Comparison of ENCODE assay signal across 8 mouse cellular contexts in genomic region chr10:12963362-12964147, GRCm38 (mm10). TPM values are rescaled to one million over a fixed set of nuclear protein-coding genes. Genes with fewer than 3 reads are reported as not detected.
DNase-seq lines count a peak whose midpoint lies in the region; ATAC-seq and TF ChIP-seq lines count a peak whose summit lies in the region.

No protein-coding gene starts in this region.

- H3K4me2 ChIP-seq in heart, embryonic 12.5 days, result peak overlapping the region; percentile 89
- H3K4me2 ChIP-seq in liver, embryonic 14.5 days (ENCODE audit: low read depth), result peak overlapping the region; percentile 94

- no peak for TF ChIP-seq EP300 in liver, embryonic 14.5 days (IDR thresholded peaks at IDR 0.05; ENCODE audit: low read depth)

- H3K9ac ChIP-seq in heart, embryonic 12.5 days, result peak overlapping the region; percentile 65
- H3K9ac ChIP-seq in liver, embryonic 14.5 days (replicated peaks), result peak overlapping the region; percentile 90

- TF ChIP-seq POLR2A in cerebellum, adult 2 months (IDR thresholded peaks at IDR 0.05; ENCODE audit: borderline replicate concordance, insufficient read depth, low read length), result no peak

- H3K4me3 ChIP-seq in cerebellum, adult 2 months (replicated peaks; ENCODE audit: insufficient read depth, low read depth, low read length), result peak overlapping the region; percentile 63
- H3K4me3 ChIP-seq in heart, embryonic 12.5 days, result peak overlapping the region; percentile 67
- H3K4me3 ChIP-seq in liver, embryonic 14.5 days (ENCODE audit: insufficient read depth in 1 of 2, low read depth in 2 of 2, low read length in 2 of 2), result peak overlapping the region; percentile 77 to 95

- WGBS in cerebellum, adult 2 months, result 14% methylated on average over 29 of the region's 29 CpGs
- WGBS in heart, embryonic 12.5 days, result 5% methylated on average over 29 of the region's 29 CpGs
- 1% methylated on average over 29 of the region's 29 CpGs for WGBS in liver, embryonic 14.5 days (ENCODE audit: insufficient replicate concordance)

- no peak for TF ChIP-seq CTCF in cerebellum, adult 2 months (IDR thresholded peaks at IDR 0.05; ENCODE audit: borderline replicate concordance, insufficient read depth, low read depth, low read length)
- no peak for TF ChIP-seq CTCF in liver, embryonic 14.5 days (IDR thresholded peaks at IDR 0.05; ENCODE audit: low read depth)

- H3K27me3 ChIP-seq in cerebellum, adult 2 months (ENCODE audit: control insufficient read depth, insufficient read depth, low read length), result no peaks in the 10 kb centered on the region
- H3K27me3 ChIP-seq in heart, embryonic 12.5 days (replicated peaks), result no peaks in the 10 kb centered on the region
- no peaks in the 10 kb centered on the region for H3K27me3 ChIP-seq in liver, embryonic 14.5 days (ENCODE audit: control insufficient read depth, insufficient read depth, low read length)

- H3K9me3 ChIP-seq in heart, embryonic 12.5 days (replicated peaks), result no peaks in the 10 kb centered on the region
- H3K9me3 ChIP-seq in liver, embryonic 14.5 days (ENCODE audit: control insufficient read depth, low read length), result no peaks in the 10 kb centered on the region

- no peak overlapping the region for H3K27ac ChIP-seq in cerebellum, adult 2 months (ENCODE audit: insufficient read depth, low read length)
- no peak overlapping the region for H3K27ac ChIP-seq in heart, embryonic 12.5 days (ENCODE audit: poor library complexity, severe bottlenecking)
- peak overlapping the region; percentile 71 for H3K27ac ChIP-seq in liver, embryonic 14.5 days

- H3K36me3 ChIP-seq in heart, embryonic 12.5 days, result no peaks in the 10 kb centered on the region
- no peaks in the 10 kb centered on the region for H3K36me3 ChIP-seq in liver, embryonic 14.5 days (replicated peaks; ENCODE audit: control insufficient read depth, insufficient read depth, low read depth)

- no peaks in the 10 kb centered on the region for H3K4me1 ChIP-seq in cerebellum, adult 2 months (ENCODE audit: control insufficient read depth, insufficient read depth, low read length)
- H3K4me1 ChIP-seq in heart, embryonic 12.5 days (replicated peaks), result 0 out of 2 replicates have a peak, but pooled peaks cover 4% of the 10 kb centered on the region
- H3K4me1 ChIP-seq in liver, embryonic 14.5 days (replicated peaks; ENCODE audit: control insufficient read depth in 2 of 2, insufficient read depth in 2 of 2, low read length in 1 of 2), result peaks cover 14 to 25% of the 10 kb centered on the region in 2 experiments

- DNase-seq in cerebellum, adult 2 months, result peak in 1 of 2 experiments; percentile 18
- DNase-seq in cerebellum, adult 11-12 months, result no peak
- DNase-seq in A20 (ENCODE audit: low read depth, low spot score), result peak; percentile 80
- peak; percentile 55 for DNase-seq in c-Kit-positive CD71-positive TER-119-negative erythroid progenitor cells, embryonic 14.5 days (ENCODE audit: low read depth)
- peak in 1 of 3 experiments; percentile 53 for DNase-seq in liver, embryonic 14.5 days (ENCODE audit: low read depth in 3 of 3, low spot score in 3 of 3)
- no peak for DNase-seq in ovary, postnatal 36 days (ENCODE audit: low spot score)

- peak; percentile 37; the same call in 1 of the 2 replicates for ATAC-seq in heart, embryonic 12.5 days (ENCODE audit: insufficient number of reproducible peaks, low FRiP score)
- peak; percentile 60 for ATAC-seq in liver, embryonic 14.5 days (ENCODE audit: insufficient read depth)
- peak; percentile 39; the same call in 1 of the 2 replicates for ATAC-seq in neutrophil, adult 5-6 weeks (ENCODE audit: extremely low read depth, insufficient number of reproducible peaks, low FRiP score, poor library complexity, severe bottlenecking)

RNA-seq across cellular contexts. Expression of gene Stx11, which starts 0.5 kb away (rescaled TPM):
- 0.10 and 0.11 TPM in 2 replicates for polyA plus RNA-seq in cerebellum, adult 2 months (2012; rRNA removed)
- 5.5 and 6.4 TPM in 2 replicates for polyA plus RNA-seq in heart, embryonic 12.5 days (2016; fragmentation: Nextera tagmentation; extraction: Ambion mirVana)
- polyA plus RNA-seq in liver, embryonic 14.5 days (2012; rRNA removed), result 5.7 and 6.1 TPM in 2 replicates
- 12.3 and 13.1 TPM in 2 replicates for polyA plus RNA-seq in liver, embryonic 14.5 days (2014; fragmentation: Nextera tagmentation; extraction: Ambion mirVana)
- 67.7 and 67.8 TPM in 2 replicates for total RNA-seq in neutrophil, adult 5-6 weeks (2017)

RNA-seq across cellular contexts. Expression of gene Sf3b5, which starts 41.6 kb away (rescaled TPM):
- 19.1 and 21.2 TPM in 2 replicates for polyA plus RNA-seq in cerebellum, adult 2 months (2012; rRNA removed)
- polyA plus RNA-seq in heart, embryonic 12.5 days (2016; fragmentation: Nextera tagmentation; extraction: Ambion mirVana), result 29.6 and 30.7 TPM in 2 replicates
- polyA plus RNA-seq in liver, embryonic 14.5 days (2012; rRNA removed), result 22.5 and 27.8 TPM in 2 replicates
- polyA plus RNA-seq in liver, embryonic 14.5 days (2014; fragmentation: Nextera tagmentation; extraction: Ambion mirVana), result 23.1 and 24.9 TPM in 2 replicates
- total RNA-seq in neutrophil, adult 5-6 weeks (2017), result 6.5 and 9.1 TPM in 2 replicates

Comparison
In these comparisons a context has a peak if more than half of its experiments do, and no peak if none do; other contexts are left out.
1. DNase-seq: peak in A20 (single experiment) and c-Kit-positive CD71-positive TER-119-negative erythroid progenitor cells, embryonic 14.5 days (single experiment); none in cerebellum, adult 11-12 months (single experiment) and ovary, postnatal 36 days (single experiment).
2. Peak in every context shown above with its lines, with median percentiles within 50 percentile points of each other: H3K4me3 ChIP-seq and ATAC-seq.